In the genomic region with DNA sequence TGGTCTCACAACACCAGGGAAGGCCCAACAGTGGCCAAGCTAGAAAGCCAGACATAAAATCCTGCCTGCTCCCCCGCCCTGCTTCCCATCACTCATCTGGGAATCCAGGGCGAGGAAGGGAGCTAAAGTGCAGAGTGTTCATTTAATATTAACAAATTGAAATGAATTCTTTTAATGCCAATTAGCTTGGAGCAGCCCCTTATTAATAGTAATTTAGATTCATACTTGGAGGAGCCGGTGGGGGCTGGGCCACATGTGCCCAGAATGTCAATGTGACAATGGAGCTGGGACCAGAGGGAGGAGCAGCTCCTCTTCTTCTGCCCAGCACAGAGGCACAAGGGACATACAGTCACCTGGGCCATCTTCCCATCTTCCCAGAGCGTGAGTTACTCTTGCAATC, we compare ENCODE assay signal across 19 mouse cellular contexts.
DNase-seq lines count a peak whose midpoint lies in the region; ATAC-seq and TF ChIP-seq lines count a peak whose summit lies in the region.
"Had no signal": no experiment of that assay in that cellular context is flagged by ENCODE, and none has a peak within 500 bp of the region (broad histone marks: within the 10 kb centered on the region; RNA-seq: fewer than 3 reads in every experiment).

No protein-coding gene starts in this region.

- TF ChIP-seq POLR2A in myocyte (IDR thresholded peaks at IDR 0.05; ENCODE audit: insufficient read length, low read depth) = no peak

- peak; percentile 50 for DNase-seq in midbrain, embryonic 14.5 days
- DNase-seq in midbrain, postnatal 0 days (ENCODE audit: low spot score) = no peak
- DNase-seq in hindbrain, embryonic 14.5 days (ENCODE audit: low spot score) = no peak
- DNase-seq in left cerebral cortex, postnatal 4 days = no peak
- DNase-seq in left cerebral cortex, postnatal 36 days (ENCODE audit: low spot score in 2 of 2) = no peak
- DNase-seq: adrenal gland, adult 2 months; cerebellum, postnatal 14 days; kidney, adult 18-20 months; kidney, postnatal 4 days; liver, embryonic 13.5 days; lung, embryonic 14.5 days; lung, postnatal 4 days; right cerebral cortex, postnatal 14 days; thymus, postnatal 25 days had no signal

- intact Hi-C loops in left cerebral cortex, postnatal 4 days (cut with DNase I) = no loop called here
- intact Hi-C loops in left cerebral cortex, postnatal 36 days (cut with DNase I) = no loop called here

- WGBS in midbrain, embryonic 14.5 days = 38% methylated on average over 4 of the region's 4 CpGs
- WGBS in midbrain, postnatal 0 days = 48% methylated on average over 4 of the region's 4 CpGs
- 31% methylated on average over 4 of the region's 4 CpGs for WGBS in hindbrain, embryonic 14.5 days
- 66% methylated on average over 4 of the region's 4 CpGs for WGBS in stomach, embryonic 16.5 days

- H3K36me3 ChIP-seq in midbrain, embryonic 14.5 days (ENCODE audit: control insufficient read depth, insufficient read depth, low read length) = no peaks in the 10 kb centered on the region
- no peaks in the 10 kb centered on the region for H3K36me3 ChIP-seq in midbrain, postnatal 0 days (ENCODE audit: insufficient read depth, low read length)
- peaks cover 10% of the 10 kb centered on the region for H3K36me3 ChIP-seq in hindbrain, embryonic 14.5 days (replicated peaks; ENCODE audit: control insufficient read depth, insufficient read depth)
- H3K36me3 ChIP-seq in myocyte (ENCODE audit: control insufficient read depth, insufficient read depth) = peaks cover 3% of the 10 kb centered on the region
- no peaks in the 10 kb centered on the region for H3K36me3 ChIP-seq in stomach, embryonic 16.5 days (ENCODE audit: control insufficient read depth, insufficient read depth, low read length)
- H3K36me3 ChIP-seq: embryonic facial prominence, embryonic 13.5 days; forebrain, embryonic 15.5 days; limb, embryonic 12.5 days; liver, embryonic 13.5 days had no signal

- no peak for TF ChIP-seq CTCF in midbrain, postnatal 0 days (IDR thresholded peaks at IDR 0.05)

- peaks cover 11% of the 10 kb centered on the region for H3K4me1 ChIP-seq in midbrain, embryonic 14.5 days (ENCODE audit: control insufficient read depth, insufficient read depth, low read length)
- peaks cover 2% of the 10 kb centered on the region; the same call in 1 of the 2 replicates for H3K4me1 ChIP-seq in midbrain, postnatal 0 days (ENCODE audit: insufficient read depth, low read length)
- H3K4me1 ChIP-seq in hindbrain, embryonic 14.5 days (replicated peaks; ENCODE audit: control insufficient read depth, insufficient read depth, low read length) = peaks cover 18% of the 10 kb centered on the region
- H3K4me1 ChIP-seq in stomach, embryonic 16.5 days (ENCODE audit: control insufficient read depth, insufficient read depth, low read length) = 0 out of 2 replicates have a peak, but pooled peaks cover 11% of the 10 kb centered on the region
- H3K4me1 ChIP-seq: liver, embryonic 13.5 days had no signal

- no peak overlapping the region for H3K4me3 ChIP-seq in midbrain, embryonic 14.5 days (replicated peaks; ENCODE audit: low read depth, low read length)
- H3K4me3 ChIP-seq in midbrain, postnatal 0 days (ENCODE audit: low read depth, low read length) = no peak overlapping the region
- peak overlapping the region; percentile 43 for H3K4me3 ChIP-seq in hindbrain, embryonic 14.5 days (replicated peaks; ENCODE audit: low read length)
- H3K4me3 ChIP-seq in myocyte = no peak overlapping the region
- peak overlapping the region; percentile 5 for H3K4me3 ChIP-seq in stomach, embryonic 16.5 days (replicated peaks; ENCODE audit: low read length)
- H3K4me3 ChIP-seq: embryonic facial prominence, embryonic 13.5 days; forebrain, embryonic 15.5 days; limb, embryonic 12.5 days; liver, embryonic 13.5 days had no signal

- H3K27me3 ChIP-seq in midbrain, embryonic 14.5 days (ENCODE audit: control insufficient read depth, insufficient read depth, low read length) = peaks cover 55% of the 10 kb centered on the region
- H3K27me3 ChIP-seq in midbrain, postnatal 0 days (ENCODE audit: insufficient read depth, low read length) = peaks cover 52% of the 10 kb centered on the region
- H3K27me3 ChIP-seq in hindbrain, embryonic 14.5 days (ENCODE audit: control insufficient read depth, insufficient read depth, low read length) = peaks cover 38% of the 10 kb centered on the region
- H3K27me3 ChIP-seq in myocyte (ENCODE audit: control insufficient read depth, insufficient read depth, insufficient read length) = no peaks in the 10 kb centered on the region
- no peaks in the 10 kb centered on the region; the same call in 1 of the 2 replicates for H3K27me3 ChIP-seq in stomach, embryonic 16.5 days (ENCODE audit: control insufficient read depth, insufficient read depth, low read length)

- H3ac ChIP-seq in myocyte (ENCODE audit: control insufficient read depth, insufficient read length) = no peak overlapping the region

- H3K9me3 ChIP-seq in midbrain, embryonic 14.5 days (ENCODE audit: control insufficient read depth, low read length) = no peaks in the 10 kb centered on the region
- no peaks in the 10 kb centered on the region for H3K9me3 ChIP-seq in midbrain, postnatal 0 days (ENCODE audit: low read length)
- H3K9me3 ChIP-seq in hindbrain, embryonic 14.5 days (ENCODE audit: control insufficient read depth, low read length) = no peaks in the 10 kb centered on the region
- H3K9me3 ChIP-seq in stomach, embryonic 16.5 days (replicated peaks; ENCODE audit: control insufficient read depth, low read length) = no peaks in the 10 kb centered on the region
- H3K9me3 ChIP-seq: embryonic facial prominence, embryonic 13.5 days; forebrain, embryonic 15.5 days; limb, embryonic 12.5 days; liver, embryonic 13.5 days had no signal

- no peak overlapping the region for H3K4me2 ChIP-seq in midbrain, embryonic 14.5 days (ENCODE audit: low read length)
- H3K4me2 ChIP-seq in midbrain, postnatal 0 days (ENCODE audit: low read depth, low read length, poor library complexity, severe bottlenecking) = no peak overlapping the region
- peak overlapping the region; percentile 53 for H3K4me2 ChIP-seq in hindbrain, embryonic 14.5 days (replicated peaks)
- peak overlapping the region; percentile 88 for H3K4me2 ChIP-seq in myocyte (ENCODE audit: low read depth)
- H3K4me2 ChIP-seq in stomach, embryonic 16.5 days (ENCODE audit: low read depth, low read length) = peak overlapping the region; percentile 87
- H3K4me2 ChIP-seq: embryonic facial prominence, embryonic 13.5 days; forebrain, embryonic 15.5 days; limb, embryonic 12.5 days; liver, embryonic 13.5 days; lung, embryonic 14.5 days had no signal

- H3K27ac ChIP-seq in midbrain, embryonic 14.5 days (replicated peaks; ENCODE audit: low read depth, low read length) = no peak overlapping the region
- H3K27ac ChIP-seq in midbrain, postnatal 0 days (ENCODE audit: low read depth, low read length) = no peak overlapping the region
- H3K27ac ChIP-seq in hindbrain, embryonic 14.5 days = peak overlapping the region; percentile 9
- H3K27ac ChIP-seq in stomach, embryonic 16.5 days (ENCODE audit: low read length) = no peak overlapping the region
- H3K27ac ChIP-seq: embryonic facial prominence, embryonic 13.5 days; forebrain, embryonic 15.5 days; limb, embryonic 12.5 days; liver, embryonic 13.5 days had no signal

- ATAC-seq in midbrain, embryonic 14.5 days (ENCODE audit: low FRiP score, low TSS enrichment) = no peak
- ATAC-seq in midbrain, postnatal 0 days (ENCODE audit: low FRiP score) = no peak
- ATAC-seq in hindbrain, embryonic 14.5 days (ENCODE audit: low FRiP score) = no peak
- no peak for ATAC-seq in stomach, embryonic 16.5 days (ENCODE audit: insufficient read depth, low FRiP score)
- ATAC-seq: forebrain, embryonic 15.5 days had no signal

- H3K79me2 ChIP-seq in myocyte (ENCODE audit: control insufficient read depth, insufficient read depth) = no peaks in the 10 kb centered on the region

- no peak overlapping the region for H3K9ac ChIP-seq in midbrain, embryonic 14.5 days (replicated peaks; ENCODE audit: low read length)
- no peak overlapping the region for H3K9ac ChIP-seq in midbrain, postnatal 0 days (replicated peaks; ENCODE audit: low read length, poor library complexity, severe bottlenecking)
- H3K9ac ChIP-seq in hindbrain, embryonic 14.5 days = peak overlapping the region; percentile 35
- H3K9ac ChIP-seq in stomach, embryonic 16.5 days (ENCODE audit: low read length) = 0 out of 2 replicates have a peak overlapping the region, but pooled peaks have one; percentile 16
- H3K9ac ChIP-seq: embryonic facial prominence, embryonic 13.5 days; forebrain, embryonic 15.5 days; limb, embryonic 12.5 days; liver, embryonic 13.5 days; lung, embryonic 14.5 days had no signal

TF ChIP-seq in myocyte, 11 proteins besides CTCF, POLR2A, EP300 and RAD21:
- TF ChIP-seq USF1 (IDR thresholded peaks at IDR 0.05; ENCODE audit: low read depth) = no peak
- no peak for TF ChIP-seq REST (IDR thresholded peaks at IDR 0.05; ENCODE audit: insufficient read depth, insufficient read length)
- no peak for TF ChIP-seq TCF3 (IDR thresholded peaks at IDR 0.05; ENCODE audit: insufficient read length, low read depth)
- no peak for TF ChIP-seq CEBPB (IDR thresholded peaks at IDR 0.05; ENCODE audit: insufficient read depth, poor library complexity, severe bottlenecking)

Comparison
In these comparisons a context has a peak if more than half of its experiments do, and no peak if none do; other contexts are left out.
1. H3K4me2 ChIP-seq: peak in hindbrain, embryonic 14.5 days (single experiment), myocyte (single experiment) and stomach, embryonic 16.5 days (single experiment); none in midbrain, embryonic 14.5 days (single experiment) and midbrain, postnatal 0 days (single experiment).
2. H3K4me3 ChIP-seq: peak in hindbrain, embryonic 14.5 days (single experiment) and stomach, embryonic 16.5 days (single experiment); none in midbrain, embryonic 14.5 days (single experiment), midbrain, postnatal 0 days (single experiment) and myocyte (single experiment).
3. H3K9ac ChIP-seq: peak in hindbrain, embryonic 14.5 days (single experiment) and stomach, embryonic 16.5 days (single experiment); none in midbrain, embryonic 14.5 days (single experiment) and midbrain, postnatal 0 days (single experiment).